Mouse (Mus musculus): ENCODE data around the gene Brsk1.

GRCm38 (mm10) chr7:4749169-4749568 lies 58.8 kb downstream of the Brsk1 start:
- TF ChIP-seq HCFC1 (IDR thresholded peaks at IDR 0.05; ENCODE audit: borderline replicate concordance, insufficient read depth, low read length): no peak
- TF ChIP-seq CHD2 (IDR thresholded peaks at IDR 0.05; ENCODE audit: low read depth, low read length): no peak
- no peak for TF ChIP-seq ZNF384 (IDR thresholded peaks at IDR 0.05; ENCODE audit: low read depth, low read length)

All from ES-E14 (cell line).